Mouse (Mus musculus) C2C12 (cell line): ENCODE results near the gene Trp53. TPM values are rescaled to one million over a fixed set of nuclear protein-coding genes. Genes with fewer than 3 reads are reported as not detected.
A peak's percentile ranks its signal among the peaks of the same experiment; 100 is the strongest.

Source experiments
- H3K27me3 ChIP-seq: one replicate; pipeline ENCODE4 v1.6.1; 2011; ENCODE audit not compliant: control insufficient read depth, insufficient read depth, insufficient read length
- H3K36me3 ChIP-seq: one replicate; pipeline ENCODE4 v1.6.1; 2011; ENCODE audit not compliant: control insufficient read depth, insufficient read depth
- H3K4me3 ChIP-seq: one replicate; pipeline ENCODE4 v1.5.1; 2011; ENCODE audit warnings: mild to moderate bottlenecking, control low read depth; ENCODE audit not compliant: poor library complexity, insufficient read depth, severe bottlenecking
- H3K79me2 ChIP-seq: one replicate; pipeline ENCODE4 v1.6.1; 2011; ENCODE audit not compliant: control insufficient read depth, insufficient read depth
- H3K79me3 ChIP-seq: one replicate; pipeline ENCODE4 v1.6.1; 2011; ENCODE audit warnings: low read depth, control low read depth
- H3ac ChIP-seq: one replicate; pipeline ENCODE3; 2011; ENCODE audit warnings: low read depth; ENCODE audit not compliant: control insufficient read depth, insufficient read length
- CEBPB ChIP-seq: IDR thresholded peaks from one replicate; pipeline ENCODE4 v1.6.1; 2011; ENCODE audit warnings: low read depth, mild to moderate bottlenecking, control low read depth, moderate library complexity
- CTCF ChIP-seq: IDR thresholded peaks from one replicate; pipeline ENCODE4 v1.5.1; 2011; ENCODE audit not compliant: control insufficient read depth, insufficient read depth, insufficient read length
- FOSL1 ChIP-seq: IDR thresholded peaks from one replicate; pipeline ENCODE4 v1.8.0; 2011; ENCODE audit warnings: mild to moderate bottlenecking, low read length; ENCODE audit not compliant: poor library complexity, insufficient read depth, severe bottlenecking
- MAX ChIP-seq: IDR thresholded peaks from one replicate; pipeline ENCODE4 v1.6.1; 2011; ENCODE audit warnings: mild to moderate bottlenecking, control low read depth
- MYOD1 ChIP-seq: IDR thresholded peaks from one replicate; pipeline ENCODE4 v1.6.1; 2011; ENCODE audit warnings: low read depth; ENCODE audit not compliant: control insufficient read depth, insufficient read length
- MYOG ChIP-seq: IDR thresholded peaks from one replicate; pipeline ENCODE4 v1.6.1; 2011; ENCODE audit not compliant: control insufficient read depth, insufficient read length; ENCODE audit errors: extremely low read depth
- USF1 ChIP-seq: IDR thresholded peaks from one replicate; pipeline ENCODE4 v1.6.1; 2011; ENCODE audit warnings: low read depth, mild to moderate bottlenecking, control low read depth, moderate library complexity
- polyA plus RNA-seq: library from polyadenylated mRNA; unstranded; fragments of >200 nt; fragmentation: generic; extraction: Trizol; gene quantifications from one replicate; pipeline ENCODE4 v1.2.1, GENCODE M21; 2012; ENCODE audit warnings: missing spikeins

Gene Trp53
- polyA plus RNA-seq, 1 experiment = 226 TPM

- H3K36me3 ChIP-seq = no peaks in the 10 kb centered on the region
- no peak for TF ChIP-seq CTCF
- no peak for TF ChIP-seq FOSL1
- no peak for TF ChIP-seq MAX
- H3K27me3 ChIP-seq = no peaks in the 10 kb centered on the region
- H3K4me3 ChIP-seq = no peak overlapping the region
- no peaks in the 10 kb centered on the region for H3K79me2 ChIP-seq
- H3K79me3 ChIP-seq = no peaks in the 10 kb centered on the region
- H3ac ChIP-seq = no peak overlapping the region
These were observed 36.6 kb upstream of the Trp53 start for GRCm38 (mm10) chr11:69543598-69543997.

GRCm38 (mm10) chr11:69545957-69546356 is 34.2 kb upstream of the Trp53 start:
- H3K79me2 ChIP-seq = no peaks in the 10 kb centered on the region
- H3K4me3 ChIP-seq = no peak overlapping the region
- TF ChIP-seq FOSL1 = no peak
- no peak for TF ChIP-seq CTCF
- TF ChIP-seq CEBPB = no peak
- TF ChIP-seq MYOD1 = no peak
- no peak for TF ChIP-seq MAX
- TF ChIP-seq MYOG = no peak
- TF ChIP-seq USF1 = no peak

GRCm38 (mm10) chr11:69546423-69547053 is 33.6 kb upstream of the Trp53 start:
- no peaks in the 10 kb centered on the region for H3K27me3 ChIP-seq
- peak overlapping the region; percentile 10 for H3ac ChIP-seq
- TF ChIP-seq CTCF (peak; percentile 35), FOSL1 (no peak), MAX (no peak), MYOD1 (no peak)
- no peaks in the 10 kb centered on the region for H3K36me3 ChIP-seq
- no peaks in the 10 kb centered on the region for H3K79me2 ChIP-seq
- H3K4me3 ChIP-seq = no peak overlapping the region
- H3K79me3 ChIP-seq = no peaks in the 10 kb centered on the region

More at GRCm38 (mm10) chr11:69545957-69546356, 34.2 kb upstream of the Trp53 start:
- Histone ChIP-seq H3ac (no peak overlapping the region), H3K79me3 (no peaks in the 10 kb centered on the region), H3K36me3 (no peaks in the 10 kb centered on the region), H3K27me3 (no peaks in the 10 kb centered on the region)

GRCm38 (mm10) chr11:69547071-69547470 is 33.1 kb upstream of the Trp53 start:
- TF ChIP-seq USF1 = no peak
- TF ChIP-seq CTCF = peak; percentile 67
- no peak for TF ChIP-seq MAX
- Histone ChIP-seq H3K4me3 (no peak overlapping the region), H3ac (no peak overlapping the region), H3K79me2 (no peaks in the 10 kb centered on the region), H3K36me3 (no peaks in the 10 kb centered on the region), H3K27me3 (no peaks in the 10 kb centered on the region), H3K79me3 (no peaks in the 10 kb centered on the region)

- Histone ChIP-seq H3ac (no peak within 1 kb of the TSS), H3K4me3 (no peak within 1 kb of the TSS), H3K79me3 (no peaks in the 10 kb centered on the region), H3K27me3 (no peaks in the 10 kb centered on the region), H3K36me3 (no peaks in the 10 kb centered on the region), H3K79me2 (no peaks in the 10 kb centered on the region)
- TF ChIP-seq CTCF (no peak), MYOG (no peak), CEBPB (no peak), FOSL1 (no peak), MYOD1 (no peak), MAX (no peak), USF1 (no peak)
These were observed 31.0 kb upstream of the Trp53 start, which contains the start of gene Dnah2 for GRCm38 (mm10) chr11:69549060-69549656. TSS of gene Dnah2 (minus strand) at chr11:69549110.

- Histone ChIP-seq H3K79me3 (no peaks in the 10 kb centered on the region), H3K79me2 (no peaks in the 10 kb centered on the region), H3K36me3 (no peaks in the 10 kb centered on the region), H3K4me3 (no peak overlapping the region), H3ac (no peak overlapping the region), H3K27me3 (no peaks in the 10 kb centered on the region)
- TF ChIP-seq CTCF (no peak), MYOG (no peak), MAX (no peak)
These were observed 28.8 kb upstream of the Trp53 start for GRCm38 (mm10) chr11:69551310-69551709.
